Mouse (Mus musculus): Measurements from ENCODE around the gene Gm8257.
"Not testable (repeated sequence)": the region's sequence is repeated elsewhere in the genome, so short reads cannot be mapped to it uniquely, and the experiment has no call there.

Gene Gm8257

DNA sequence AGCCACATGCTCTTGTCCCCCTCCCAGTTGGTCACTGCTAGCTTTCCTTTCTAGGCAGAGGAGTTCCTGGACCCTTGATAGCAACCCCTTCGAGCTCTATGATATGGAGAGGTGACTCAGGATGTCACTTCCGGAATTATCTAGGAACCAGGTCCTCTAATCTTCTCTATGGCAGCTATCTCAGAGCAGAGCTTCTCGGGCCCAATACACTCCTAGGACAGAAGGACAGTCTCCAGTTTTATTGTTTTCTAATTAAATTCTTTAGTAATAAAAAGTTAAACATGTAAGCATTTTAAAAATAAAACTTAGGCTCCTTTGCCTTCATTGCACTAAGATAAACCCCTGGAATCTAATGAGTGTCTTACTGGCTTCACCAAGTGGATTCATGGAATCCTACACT lies at the start of gene Gm8257:
Gm8257 (minus strand) TSS at position 101 of the 400 bp plus-strand sequence.
- not testable (repeated sequence) for DNase-seq (ENCODE audit: low spot score in 2 of 2)

DNA sequence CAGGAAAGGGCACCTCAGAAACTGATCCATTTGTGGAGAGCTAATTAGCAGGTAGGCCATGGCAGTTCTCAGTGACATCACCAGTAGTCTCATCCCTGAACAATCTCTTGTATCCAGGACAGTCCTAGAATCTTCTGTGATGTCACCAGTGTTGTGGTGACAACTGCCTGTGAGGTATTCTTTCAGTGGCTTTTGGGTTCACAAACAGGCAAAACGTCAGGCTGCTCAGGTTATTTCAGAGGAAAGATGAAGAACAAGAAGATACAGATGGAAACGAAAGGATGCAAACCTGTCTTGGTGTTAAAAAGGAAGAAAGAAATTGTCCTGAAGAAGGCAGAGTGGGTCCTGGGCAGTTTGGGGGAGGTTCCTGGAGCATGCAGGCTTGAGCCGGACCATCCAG lies 44.0 kb upstream of the Gm8257 start, which contains the start of gene Gm8267:
Gm8267 (minus strand) TSS at position 101 of the 400 bp plus-strand sequence.
- no peak for DNase-seq (ENCODE audit: low spot score in 2 of 2)

DNA sequence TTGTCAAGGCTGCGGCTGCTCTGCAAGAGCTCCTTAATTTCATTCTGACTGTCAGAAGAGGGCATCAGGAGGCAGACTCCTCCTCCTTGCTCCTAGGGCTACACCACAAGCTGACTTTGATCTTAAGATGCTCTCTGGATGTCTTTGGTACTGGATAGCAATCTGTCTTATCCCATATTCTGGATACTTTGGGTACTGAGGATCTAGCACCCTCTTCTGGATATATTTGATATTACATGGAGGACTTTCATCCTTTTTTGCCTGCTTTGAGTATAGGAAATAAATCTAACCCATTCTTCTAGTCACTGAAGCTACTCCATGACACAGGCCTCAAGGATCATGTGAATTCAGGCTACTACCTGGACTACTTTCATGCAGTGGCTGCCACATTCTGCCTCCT lies 36.5 kb upstream of the Gm8257 start:
- DNase-seq (ENCODE audit: low spot score in 2 of 2) = not testable (repeated sequence)

- peak; percentile 9 to 27 for DNase-seq (ENCODE audit: low spot score in 2 of 2)
Observed at GRCm38 (mm10) chr14:44730711-44731110, 24.5 kb upstream of the Gm8257 start.

DNA sequence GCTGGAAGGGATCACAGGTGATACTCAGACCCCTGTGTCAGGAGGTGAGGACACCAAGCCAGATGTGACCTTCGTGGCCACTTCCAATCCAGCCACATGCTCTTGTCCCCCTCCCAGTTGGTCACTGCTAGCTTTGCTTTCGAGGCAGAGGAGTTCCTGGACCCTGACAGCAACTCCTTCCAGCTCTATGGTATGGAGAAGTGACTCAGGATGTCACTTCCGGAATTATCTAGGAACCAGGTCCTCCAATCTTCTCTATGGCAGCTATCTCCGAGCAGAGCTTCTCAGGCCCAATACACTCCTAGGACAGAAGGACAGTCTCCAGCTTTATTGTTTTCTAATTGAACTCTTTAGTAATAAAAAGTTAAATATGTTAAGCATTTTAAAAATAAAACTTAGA lies 78.5 kb downstream of the Gm8257 start, which contains the start of gene Gm5624:
Gm5624 (minus strand) TSS at position 202 of the 400 bp plus-strand sequence.
- not testable (repeated sequence) for DNase-seq (ENCODE audit: low spot score in 2 of 2)

All from right cerebral cortex, adult 2 months (tissue).